Mouse (Mus musculus) forebrain, embryonic 14.5 days (tissue): ENCODE results near the gene Rab6a. TPM values are rescaled to one million over a fixed set of nuclear protein-coding genes. Genes with fewer than 3 reads are reported as not detected.

ENCODE experiments used
- ATAC-seq: fragments of 200-750 bp; cut with Nextera tagmentation; 2 replicates; pipeline ENCODE4 v1.8.0; 2017; ENCODE audit warnings: mild to moderate bottlenecking, moderate library complexity
- DNase-seq: peaks from one replicate; pipeline ENCODE4 v3.0.0-alpha.2; 2015; ENCODE audit warnings: low spot score
- H3K27ac ChIP-seq: fragments of 300-500 bp; sonication (generic); 2 replicates; pipeline ENCODE4 v1.5.1; 2014; ENCODE audit warnings: low read depth, mild to moderate bottlenecking, control low read depth, low read length, moderate library complexity
- H3K27me3 ChIP-seq: fragments of 300-500 bp; sonication (generic); replicated peaks from 2 replicates; pipeline ENCODE4 v1.6.1; 2014; ENCODE audit warnings: low read length, control low read depth, mixed read lengths; ENCODE audit not compliant: control insufficient read depth, insufficient read depth
- H3K36me3 ChIP-seq: fragments of 300-500 bp; sonication (generic); 2 replicates; pipeline ENCODE4 v1.6.1; 2014; ENCODE audit warnings: low read length, control low read depth; ENCODE audit not compliant: control insufficient read depth, insufficient read depth
- H3K4me1 ChIP-seq: fragments of 300-500 bp; sonication (generic); 2 replicates; pipeline ENCODE4 v1.6.1; 2014; ENCODE audit warnings: antibody characterized with exemption, low read length, control low read depth; ENCODE audit not compliant: control insufficient read depth, insufficient read depth
- H3K4me2 ChIP-seq: fragments of 300-500 bp; sonication (generic); 2 replicates; pipeline ENCODE4 v1.6.1; 2014; ENCODE audit warnings: mild to moderate bottlenecking, control low read depth, low read length
- H3K4me3 ChIP-seq: fragments of 300-500 bp; sonication (generic); 2 replicates; pipeline ENCODE4 v1.5.1; 2014; ENCODE audit warnings: low read depth, low read length, control low read depth
- H3K9ac ChIP-seq: fragments of 300-500 bp; sonication (generic); 2 replicates; pipeline ENCODE4 v1.6.1; 2014; ENCODE audit warnings: mild to moderate bottlenecking, low read length, control low read depth, moderate library complexity
- H3K9me3 ChIP-seq: fragments of 300-500 bp; sonication (generic); replicated peaks from 2 replicates; pipeline ENCODE4 v1.6.1; 2016; ENCODE audit warnings: low read length, control low read depth, mixed read lengths; ENCODE audit not compliant: control insufficient read depth
- WGBS: fragments of 180-500 bp; shearing (Covaris S2); extraction: QIAGEN DNeasy Blood & Tissue Kit; methylation state at CpG from one replicate; pipeline ENCODE4 v1.1.7; 2014; 5-methylcytosine and 5-hydroxymethylcytosine counted together
- polyA plus RNA-seq: library from polyadenylated mRNA; unstranded; fragments of >200 nt; fragmentation: Nextera tagmentation; extraction: Ambion mirVana; gene quantifications from 2 replicates; pipeline ENCODE4 v1.2.1, GENCODE M21; 2014

Rab6a gene
- polyA plus RNA-seq, 1 experiment from 2014 or later, result 188 TPM

DNA sequence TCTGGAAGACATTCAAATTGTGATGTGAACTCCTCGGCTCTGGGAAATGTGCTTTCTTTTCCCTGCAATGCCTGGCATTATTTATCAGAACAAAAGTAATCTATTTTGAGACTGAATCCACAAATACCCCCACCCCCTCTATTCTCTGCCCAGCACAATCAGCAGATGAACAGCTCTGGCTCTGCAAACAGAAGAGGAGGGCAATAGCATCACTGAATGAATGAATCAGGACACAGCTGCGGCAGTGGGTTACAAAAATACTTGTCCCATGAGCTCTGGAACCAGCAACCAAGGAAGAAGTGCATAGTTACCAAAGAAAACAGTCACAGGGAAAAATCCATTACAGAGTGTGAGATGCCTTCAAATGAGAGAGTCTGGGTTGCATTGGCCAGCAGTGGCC, 28.4 kb upstream of the Rab6a start:
- H3K4me3 ChIP-seq, result no peak overlapping the region
- 63% methylated on average over 2 of the region's 2 CpGs for WGBS
- no peak overlapping the region for H3K9ac ChIP-seq
- no peaks in the 10 kb centered on the region for H3K27me3 ChIP-seq
- peaks cover 3% of the 10 kb centered on the region; the same call in 1 of the 2 replicates for H3K4me1 ChIP-seq
- no peak overlapping the region for H3K4me2 ChIP-seq
- no peak overlapping the region for H3K27ac ChIP-seq
- no peaks in the 10 kb centered on the region for H3K9me3 ChIP-seq
- H3K36me3 ChIP-seq, result no peaks in the 10 kb centered on the region
- DNase-seq (no peak), ATAC-seq (no peak)

GRCm38 (mm10) chr7:100582235-100582634, 25.0 kb upstream of the Rab6a start:
- peak overlapping the region; percentile 45 for H3K4me3 ChIP-seq
- ATAC-seq, result no peak
- no peak overlapping the region for H3K27ac ChIP-seq
- WGBS, result 40% methylated on average over 7 of the region's 7 CpGs
- H3K27me3 ChIP-seq, result no peaks in the 10 kb centered on the region
- H3K4me1 ChIP-seq, result peaks cover 3% of the 10 kb centered on the region; the same call in 1 of the 2 replicates
- peak overlapping the region; percentile 83 for H3K9ac ChIP-seq
- no peaks in the 10 kb centered on the region for H3K36me3 ChIP-seq
- peak; percentile 1 for DNase-seq
- H3K9me3 ChIP-seq, result no peaks in the 10 kb centered on the region
- H3K4me2 ChIP-seq, result peak overlapping the region; percentile 67

GRCm38 (mm10) chr7:100582727-100583236, 24.4 kb upstream of the Rab6a start:
- under 1% methylated on average over 31 of the region's 31 CpGs for WGBS

GRCm38 (mm10) chr7:100589816-100590215, 17.4 kb upstream of the Rab6a start:
- Histone ChIP-seq H3K27ac (no peak overlapping the region), H3K4me1 (no peaks in the 10 kb centered on the region), H3K9me3 (no peaks in the 10 kb centered on the region), H3K4me2 (no peak overlapping the region), H3K4me3 (no peak overlapping the region), H3K27me3 (no peaks in the 10 kb centered on the region), H3K9ac (no peak overlapping the region), H3K36me3 (no peaks in the 10 kb centered on the region)
- no peak for DNase-seq
- WGBS, result 78% methylated on average over 1 of the region's 1 CpGs
- ATAC-seq, result no peak

More at GRCm38 (mm10) chr7:100582727-100583236, 24.4 kb upstream of the Rab6a start:
- peaks cover 3% of the 10 kb centered on the region; the same call in 1 of the 2 replicates for H3K4me1 ChIP-seq
- no peaks in the 10 kb centered on the region for H3K27me3 ChIP-seq
- peak overlapping the region; percentile 90 for H3K27ac ChIP-seq
- ATAC-seq (peak; percentile 98), DNase-seq (peak; percentile 94)
- H3K9ac ChIP-seq, result peak overlapping the region; percentile 83
- peak overlapping the region; percentile 45 for H3K4me3 ChIP-seq
- peak overlapping the region; percentile 67 for H3K4me2 ChIP-seq
- H3K9me3 ChIP-seq, result no peaks in the 10 kb centered on the region
- no peaks in the 10 kb centered on the region for H3K36me3 ChIP-seq

- no peak for DNase-seq
- WGBS, result 43% methylated on average over 7 of the region's 7 CpGs
- no peaks in the 10 kb centered on the region for H3K9me3 ChIP-seq
Measured at GRCm38 (mm10) chr7:100590504-100590844, 16.7 kb upstream of the Rab6a start.

DNA sequence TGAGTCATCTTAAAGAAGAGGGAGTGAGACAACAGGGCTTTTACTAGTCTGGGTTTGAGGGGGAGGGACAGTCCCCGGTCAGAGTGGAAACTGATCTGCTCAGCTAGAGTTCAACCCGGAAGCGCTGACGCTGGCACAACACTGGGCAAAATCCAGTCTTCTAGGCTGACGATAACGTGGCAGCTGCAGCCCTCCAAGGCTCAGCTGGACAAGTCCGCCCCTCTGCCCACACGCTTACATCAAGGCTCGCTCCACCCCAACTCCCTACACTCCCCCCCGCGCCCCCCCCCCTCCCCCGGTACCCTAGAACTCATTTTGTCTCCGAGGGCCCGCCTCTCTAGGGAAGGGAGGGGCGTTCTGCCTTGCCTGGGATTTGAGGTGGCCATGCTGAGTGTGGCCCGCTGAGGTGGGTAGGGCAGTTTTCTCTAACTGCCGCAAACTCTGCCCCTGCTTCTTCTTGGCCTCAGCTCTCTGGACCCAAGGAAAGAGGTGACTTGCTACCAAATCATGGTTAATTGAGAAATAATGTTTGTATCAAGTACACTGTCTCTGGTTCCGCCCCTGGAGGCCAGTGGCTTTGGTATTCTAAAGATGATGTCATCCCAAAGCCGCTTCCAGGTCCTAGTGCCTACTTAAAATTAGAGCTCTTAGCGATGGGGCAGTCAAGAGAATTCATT, 16.2 kb upstream of the Rab6a start:
- H3K9me3 ChIP-seq, result no peaks in the 10 kb centered on the region
- peak overlapping the region; percentile 40 for H3K27ac ChIP-seq
- ATAC-seq (peak; percentile 97), DNase-seq (peak; percentile 87)
- peak overlapping the region; percentile 56 for H3K4me2 ChIP-seq
- H3K27me3 ChIP-seq, result no peaks in the 10 kb centered on the region
- H3K4me1 ChIP-seq, result no peaks in the 10 kb centered on the region
- H3K36me3 ChIP-seq, result no peaks in the 10 kb centered on the region
- under 1% methylated on average over 16 of the region's 20 CpGs for WGBS
- peak overlapping the region; percentile 39 for H3K4me3 ChIP-seq
- peak overlapping the region; percentile 59 for H3K9ac ChIP-seq

More at GRCm38 (mm10) chr7:100590504-100590844, 16.7 kb upstream of the Rab6a start:
- Histone ChIP-seq H3K27me3 (no peaks in the 10 kb centered on the region), H3K4me3 (peak overlapping the region; percentile 39), H3K36me3 (no peaks in the 10 kb centered on the region), H3K27ac (peak overlapping the region; percentile 40), H3K9ac (peak overlapping the region; percentile 59), H3K4me2 (peak overlapping the region; percentile 56), H3K4me1 (no peaks in the 10 kb centered on the region)
- no peak for ATAC-seq

DNA sequence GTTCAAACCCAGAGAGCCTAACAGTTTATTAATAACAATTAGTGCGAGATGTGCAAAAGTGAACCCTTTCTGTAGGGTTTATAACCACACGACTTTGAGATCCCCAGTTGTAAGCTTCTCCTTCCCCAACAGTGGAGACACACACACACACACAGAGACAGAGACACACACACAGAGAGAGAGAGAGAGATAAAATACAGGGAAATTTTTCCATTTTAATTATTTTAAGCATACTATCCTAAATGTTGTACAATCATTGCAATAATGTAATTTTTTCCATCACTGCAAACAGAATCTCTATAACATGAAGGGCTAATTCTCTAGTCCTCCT, 15.7 kb upstream of the Rab6a start:
- 3% methylated on average over 2 of the region's 2 CpGs for WGBS
- H3K9ac ChIP-seq, result peak overlapping the region; percentile 59; the same call in 1 of the 2 replicates
- ATAC-seq, result no peak

GRCm38 (mm10) chr7:100593349-100593748, 13.9 kb upstream of the Rab6a start:
- H3K4me2 ChIP-seq, result no peak overlapping the region
- no peak for ATAC-seq
- no peaks in the 10 kb centered on the region for H3K27me3 ChIP-seq
- no peaks in the 10 kb centered on the region for H3K9me3 ChIP-seq
- H3K36me3 ChIP-seq, result no peaks in the 10 kb centered on the region
- no peak overlapping the region for H3K4me3 ChIP-seq
- DNase-seq, result no peak
- no peaks in the 10 kb centered on the region for H3K4me1 ChIP-seq
- no peak overlapping the region for H3K27ac ChIP-seq
- no peak overlapping the region for H3K9ac ChIP-seq

More for the DNA sequence above, 15.7 kb upstream of the Rab6a start:
- Histone ChIP-seq H3K36me3 (no peaks in the 10 kb centered on the region), H3K4me2 (peak overlapping the region; percentile 56), H3K4me3 (peak overlapping the region; percentile 39), H3K27ac (no peak overlapping the region), H3K9me3 (no peaks in the 10 kb centered on the region), H3K27me3 (no peaks in the 10 kb centered on the region), H3K4me1 (no peaks in the 10 kb centered on the region)
- DNase-seq, result no peak

DNA sequence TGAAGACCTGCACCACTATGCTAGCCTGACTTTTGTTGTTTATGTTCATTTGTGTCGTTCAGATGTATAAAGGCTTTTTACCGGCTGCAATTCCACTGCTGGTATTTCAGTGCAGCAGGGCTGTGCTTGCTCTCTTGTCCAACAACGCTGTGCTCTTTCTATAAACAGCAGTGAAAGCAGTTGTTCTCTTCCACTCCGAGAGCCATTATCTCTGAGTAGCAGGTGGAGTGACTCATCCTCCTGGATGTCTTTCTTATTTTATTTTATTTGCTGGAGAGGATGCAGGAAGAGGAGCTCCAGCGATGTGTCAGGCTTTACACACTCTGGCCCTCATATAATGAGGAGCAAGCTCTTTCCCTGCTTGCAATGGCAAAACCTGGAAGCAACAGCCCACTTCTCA, 7.0 kb upstream of the Rab6a start:
- Histone ChIP-seq H3K9me3 (no peaks in the 10 kb centered on the region), H3K27ac (no peak overlapping the region), H3K4me1 (no peaks in the 10 kb centered on the region), H3K27me3 (no peaks in the 10 kb centered on the region), H3K4me2 (no peak overlapping the region), H3K9ac (no peak overlapping the region), H3K4me3 (no peak overlapping the region), H3K36me3 (no peaks in the 10 kb centered on the region)
- ATAC-seq (no peak), DNase-seq (no peak)
- WGBS, result 82% methylated on average over 5 of the region's 5 CpGs
